Mouse (Mus musculus) heart, embryonic 12.5 days (tissue): ENCODE measurements around the gene Tlx2. TPM values are rescaled to one million over a fixed set of nuclear protein-coding genes. Genes with fewer than 3 reads are reported as not detected.

Source experiments
- ATAC-seq: fragments of 200-750 bp; cut with Nextera tagmentation; 2 replicates; pipeline ENCODE4 v1.8.0; 2017; ENCODE audit warnings: moderate TSS enrichment, moderate library complexity; ENCODE audit not compliant: insufficient number of reproducible peaks, low FRiP score
- H3K27ac ChIP-seq: fragments of 300-500 bp; sonication (generic); 2 replicates; pipeline ENCODE4 v1.5.1; 2016; ENCODE audit warnings: mild to moderate bottlenecking, moderate library complexity; ENCODE audit not compliant: poor library complexity, severe bottlenecking
- H3K27me3 ChIP-seq: fragments of 300-500 bp; sonication (generic); replicated peaks from 2 replicates; pipeline ENCODE4 v1.6.1; 2016; ENCODE audit warnings: mild to moderate bottlenecking, moderate library complexity
- H3K36me3 ChIP-seq: fragments of 300-500 bp; sonication (generic); 2 replicates; pipeline ENCODE4 v1.6.1; 2016; ENCODE audit warnings: mild to moderate bottlenecking, moderate library complexity
- H3K4me1 ChIP-seq: fragments of 300-500 bp; sonication (generic); replicated peaks from 2 replicates; pipeline ENCODE4 v1.6.1; 2016; ENCODE audit warnings: mild to moderate bottlenecking
- H3K4me2 ChIP-seq: fragments of 300-500 bp; sonication (generic); 2 replicates; pipeline ENCODE4 v1.6.1; 2016; ENCODE audit warnings: mild to moderate bottlenecking, moderate library complexity
- H3K4me3 ChIP-seq: fragments of 300-500 bp; sonication (generic); 2 replicates; pipeline ENCODE4 v1.5.1; 2016; ENCODE audit warnings: mild to moderate bottlenecking
- H3K9ac ChIP-seq: fragments of 300-500 bp; sonication (generic); 2 replicates; pipeline ENCODE4 v1.6.1; 2016; ENCODE audit warnings: mild to moderate bottlenecking, moderate library complexity
- H3K9me3 ChIP-seq: fragments of 300-500 bp; sonication (generic); replicated peaks from 2 replicates; pipeline ENCODE4 v1.6.1; 2016; ENCODE audit warnings: mild to moderate bottlenecking, moderate library complexity
- WGBS: fragments of 180-500 bp; shearing (Covaris S2); methylation state at CpG from one replicate; pipeline ENCODE4 v1.1.7; 2016; 5-methylcytosine and 5-hydroxymethylcytosine counted together
- microRNA counts: library from miRNA; unstranded; fragments of <30 nt; microRNA quantifications from one replicate; lab custom pipeline; 2017
- microRNA-seq: library from miRNA; unstranded; fragments of <30 nt; microRNA quantifications from one replicate; pipeline ENCODE4, GENCODE M21; 2017
- polyA plus RNA-seq: library from polyadenylated mRNA; unstranded; fragments of >200 nt; fragmentation: Nextera tagmentation; extraction: Ambion mirVana; gene quantifications from 2 replicates; pipeline ENCODE4 v1.2.1, GENCODE M21; 2016

Gene Tlx2
- polyA plus RNA-seq, 1 experiment from 2014 or later = 0.18 TPM

DNA sequence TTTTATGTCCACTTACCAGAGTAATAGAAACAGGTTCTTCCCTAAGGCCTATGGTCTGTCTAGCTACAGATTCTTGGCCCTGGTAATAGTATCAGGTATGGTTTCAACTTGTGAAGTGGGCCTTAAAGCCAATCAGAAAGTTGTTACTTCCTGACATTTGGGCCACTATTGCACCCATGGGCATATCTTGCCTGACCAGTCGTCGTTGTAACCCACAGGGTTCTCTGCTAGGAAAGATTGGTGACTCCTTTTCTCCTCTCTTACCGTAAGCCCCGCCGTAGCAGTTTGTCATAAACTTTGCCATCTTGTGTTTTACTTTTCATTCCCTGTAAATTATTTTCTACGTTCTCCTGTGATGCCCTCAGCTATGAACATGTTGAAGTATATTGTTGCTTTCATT is 50.0 kb downstream of the Tlx2 start:
- ATAC-seq = no peak
- Histone ChIP-seq H3K4me3 (no peak overlapping the region), H3K27me3 (no peaks in the 10 kb centered on the region), H3K9ac (no peak overlapping the region), H3K27ac (no peak overlapping the region), H3K4me2 (no peak overlapping the region), H3K9me3 (no peaks in the 10 kb centered on the region), H3K4me1 (peaks cover 7% of the 10 kb centered on the region; the same call in 1 of the 2 replicates), H3K36me3 (no peaks in the 10 kb centered on the region)
- WGBS = 66% methylated on average over 6 of the region's 6 CpGs

DNA sequence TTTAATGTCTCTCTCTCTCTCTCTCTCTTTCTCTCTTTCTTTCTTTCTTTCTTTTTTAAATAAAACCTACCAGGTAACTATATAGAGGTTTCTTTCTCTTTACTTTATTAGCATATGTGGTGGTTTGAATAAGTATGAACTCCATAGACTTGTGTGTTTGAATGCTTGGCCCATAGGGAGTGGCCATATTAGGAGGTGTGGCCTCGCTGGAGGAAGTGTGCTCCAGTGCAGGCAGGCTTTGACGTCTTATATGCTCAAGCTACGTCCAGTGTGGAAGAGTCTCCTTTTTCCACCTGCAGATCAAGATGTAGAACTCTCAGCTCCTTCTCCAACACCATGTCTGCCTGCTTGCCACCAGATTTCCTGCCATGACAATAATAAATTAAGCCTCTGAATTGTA is 51.0 kb downstream of the Tlx2 start:
- no peak overlapping the region for H3K9ac ChIP-seq
- H3K27ac ChIP-seq = no peak overlapping the region
- no peaks in the 10 kb centered on the region for H3K36me3 ChIP-seq
- 74% methylated on average over 3 of the region's 3 CpGs for WGBS
- H3K4me1 ChIP-seq = peaks cover 12% of the 10 kb centered on the region; the same call in 1 of the 2 replicates
- H3K4me3 ChIP-seq = no peak overlapping the region
- no peak for ATAC-seq
- H3K27me3 ChIP-seq = no peaks in the 10 kb centered on the region
- H3K4me2 ChIP-seq = no peak overlapping the region
- no peaks in the 10 kb centered on the region for H3K9me3 ChIP-seq

MicroRNA genes within 50 kb of the gene (microRNA counts, 519-probe panel; counts per million panel counts)
- microRNA mmu-miR-3470a+mmu-miR-3470b (lab: Ali Mortazavi, UCI) = not detected

Small RNAs within 50 kb of the gene (microRNA-seq; reads per million reads assigned to microRNA genes)
- not detected for gene Mir3470a
- gene Mir7040 = not detected

Other genes with a start within 250 kb of the Tlx2 start
- gene Sema4f, start 130.5 kb downstream of the Tlx2 start, polyA plus RNA-seq = 0.26 and 0.37 TPM in 2 replicates
- gene M1ap, start 123.4 kb downstream of the Tlx2 start, polyA plus RNA-seq = 0.57 and 1.4 TPM in 2 replicates
- gene Dok1, start 36.8 kb downstream of the Tlx2 start, polyA plus RNA-seq = 8.1 and 11.3 TPM in 2 replicates
- 5.7 and 8.0 TPM in 2 replicates for gene Loxl3, start 36.1 kb downstream of the Tlx2 start, polyA plus RNA-seq
- gene Aup1, start 15.8 kb downstream of the Tlx2 start, polyA plus RNA-seq = 120 and 131 TPM in 2 replicates
- gene Htra2, start 15.0 kb downstream of the Tlx2 start, polyA plus RNA-seq = 86.7 and 86.9 TPM in 2 replicates
- gene Dqx1, start 12.4 kb downstream of the Tlx2 start, polyA plus RNA-seq = 0.48 and 0.64 TPM in 2 replicates
- gene Pcgf1, start 7.6 kb upstream of the Tlx2 start, polyA plus RNA-seq = 12.5 and 14.9 TPM in 2 replicates
- 0.36 TPM in 1 of 2 replicates, not detected in the other for gene Lbx2, start 16.1 kb upstream of the Tlx2 start, polyA plus RNA-seq
- gene Ccdc142, start 31.3 kb upstream of the Tlx2 start, polyA plus RNA-seq = 1.3 and 1.9 TPM in 2 replicates
- gene Gm42688, start 31.3 kb upstream of the Tlx2 start, polyA plus RNA-seq = 2.2 and 2.4 TPM in 2 replicates
- gene Mrpl53, start 38.7 kb upstream of the Tlx2 start, polyA plus RNA-seq = 155 and 156 TPM in 2 replicates
- gene Mogs, start 45.2 kb upstream of the Tlx2 start, polyA plus RNA-seq = 30.7 and 30.8 TPM in 2 replicates
- gene Wbp1, start 51.3 kb upstream of the Tlx2 start, polyA plus RNA-seq = 87.6 and 91.3 TPM in 2 replicates
- gene Ino80b, start 55.1 kb upstream of the Tlx2 start, polyA plus RNA-seq = 11.1 and 12.1 TPM in 2 replicates
- gene Rtkn, start 65.2 kb upstream of the Tlx2 start, polyA plus RNA-seq = 20.3 and 22.0 TPM in 2 replicates
- gene Wdr54, start 86.1 kb upstream of the Tlx2 start, polyA plus RNA-seq = 4.2 and 6.8 TPM in 2 replicates
- gene 1700003E16Rik, start 86.1 kb upstream of the Tlx2 start, polyA plus RNA-seq = 0.17 and 0.39 TPM in 2 replicates
- gene Dctn1, start 95.6 kb upstream of the Tlx2 start, polyA plus RNA-seq = 86.9 and 89.0 TPM in 2 replicates
- 0.27 and 0.52 TPM in 2 replicates for gene Slc4a5, start 149.5 kb upstream of the Tlx2 start, polyA plus RNA-seq